Mouse (Mus musculus) liver, embryonic 14.5 days (tissue): ENCODE results near the gene Espn.

Source experiments
- CTCF ChIP-seq: IDR thresholded peaks from 2 replicates; pipeline ENCODE4 v1.5.1; 2016; ENCODE audit warnings: antibody characterized with exemption, low read depth, control low read depth
- EP300 ChIP-seq: IDR thresholded peaks from 2 replicates; pipeline ENCODE4 v1.6.1; 2016; ENCODE audit warnings: antibody characterized with exemption, low read depth

- TF ChIP-seq EP300 = no peak
- TF ChIP-seq CTCF = no peak
These were observed 21.8 kb upstream of the Espn start for GRCm38 (mm10) chr4:152173956-152174355.
